Mouse (Mus musculus): Measurements from ENCODE around the gene Ankrd16.
A peak's percentile ranks its signal among the peaks of the same experiment; 100 is the strongest.

Gene Ankrd16

GRCm38 (mm10) chr2:11777091-11778068 is at the start of gene Ankrd16, which contains the start of gene Fbh1:
TSS of gene Ankrd16 (plus strand) at chr2:11777876.
TSS of gene Fbh1 (minus strand) at chr2:11777582.
- peak; percentile 98 for DNase-seq (ENCODE audit: low read depth in 2 of 2, low spot score in 2 of 2)

- no peak for DNase-seq (ENCODE audit: low read depth in 2 of 2, low spot score in 2 of 2)
These were observed 48.6 kb upstream of the Ankrd16 start for GRCm38 (mm10) chr2:11729091-11729490.

DNA sequence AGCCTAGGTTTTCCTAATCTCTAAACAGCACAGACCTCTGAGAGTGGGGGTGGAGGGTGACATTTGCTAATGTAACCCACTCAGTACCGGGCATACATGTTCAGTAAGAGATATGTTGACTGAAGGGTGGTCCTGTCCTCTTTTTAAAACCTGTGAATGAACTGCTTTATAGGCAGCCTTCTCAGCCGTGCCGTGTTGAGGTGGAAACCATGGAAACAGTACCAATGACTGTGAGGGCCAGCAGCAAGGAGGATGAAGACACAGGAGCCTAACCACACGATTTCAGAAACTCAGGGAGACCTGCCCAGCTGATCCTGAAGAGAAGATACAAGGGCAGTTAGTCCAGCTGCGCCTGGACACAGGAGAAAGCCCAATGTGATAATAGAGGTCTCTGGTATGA is 44.7 kb upstream of the Ankrd16 start:
- DNase-seq (ENCODE audit: low read depth in 2 of 2, low spot score in 2 of 2) = no peak

GRCm38 (mm10) chr2:11735853-11736252 is 41.8 kb upstream of the Ankrd16 start:
- DNase-seq (ENCODE audit: low read depth in 2 of 2, low spot score in 2 of 2) = no peak

GRCm38 (mm10) chr2:11738794-11739193 is 38.9 kb upstream of the Ankrd16 start:
- DNase-seq (ENCODE audit: low read depth in 2 of 2, low spot score in 2 of 2) = no peak

DNA sequence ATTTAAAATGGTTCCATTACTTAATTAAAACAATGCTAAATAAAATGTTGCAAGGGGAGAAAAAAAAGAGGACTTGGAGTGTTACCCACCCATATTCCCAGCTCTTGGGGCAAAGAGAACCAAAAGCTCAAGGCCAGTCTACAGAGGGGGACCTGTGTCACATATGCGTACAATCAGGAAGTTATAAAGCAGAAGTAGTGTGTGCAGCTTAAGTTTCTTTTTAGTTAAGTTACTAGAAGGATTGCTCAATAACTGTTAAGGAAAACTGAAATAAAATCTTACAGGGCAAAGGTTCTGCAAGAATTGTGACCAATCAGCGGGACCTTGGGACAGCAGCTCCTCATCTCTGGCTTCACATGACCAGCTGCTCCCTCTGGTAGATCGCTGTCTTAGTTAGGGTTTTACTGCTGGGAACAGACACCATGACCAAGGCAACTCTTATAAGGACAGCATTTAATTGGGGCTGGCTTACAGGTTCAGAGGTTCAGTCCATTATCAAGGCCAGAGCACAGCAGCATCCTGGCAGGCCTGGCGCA is 38.1 kb upstream of the Ankrd16 start:
- no peak for DNase-seq (ENCODE audit: low read depth in 2 of 2, low spot score in 2 of 2)

GRCm38 (mm10) chr2:11762541-11762940 is 15.1 kb upstream of the Ankrd16 start:
- no peak for DNase-seq (ENCODE audit: low read depth in 2 of 2, low spot score in 2 of 2)

- DNase-seq (ENCODE audit: low read depth in 2 of 2, low spot score in 2 of 2) = no peak
These were observed 12.0 kb upstream of the Ankrd16 start for GRCm38 (mm10) chr2:11765694-11766093.

DNA sequence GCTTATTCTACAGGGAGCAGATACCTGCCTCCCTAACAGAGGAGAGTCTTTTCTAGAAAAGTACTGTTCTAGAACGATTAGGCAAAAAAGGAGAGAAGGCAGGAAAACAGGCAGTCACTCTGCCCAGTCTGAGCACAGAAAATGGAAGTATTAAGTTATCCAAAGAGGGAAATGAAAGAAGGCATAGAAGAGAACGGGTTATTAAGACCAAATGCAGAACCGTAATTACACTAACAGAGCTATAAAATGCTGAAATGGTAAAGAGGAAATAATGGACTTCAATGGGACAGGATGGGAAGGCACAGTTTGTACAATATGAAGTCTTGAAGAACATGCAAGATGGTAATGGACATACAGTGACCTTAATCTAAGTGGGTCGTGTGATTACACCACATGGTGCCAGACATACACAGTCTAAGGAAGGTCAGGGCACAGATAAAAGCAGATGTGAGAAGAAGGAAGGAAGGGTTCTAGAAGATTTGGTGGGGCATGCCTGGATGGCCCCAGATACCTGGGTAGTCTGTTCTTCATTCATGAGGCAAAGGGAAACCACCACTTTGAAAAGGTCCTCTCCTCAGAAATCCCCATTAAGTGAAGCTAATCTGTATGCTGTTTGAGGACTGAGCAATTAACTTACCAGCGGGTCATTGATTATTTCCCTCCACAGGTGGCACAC is 11.1 kb upstream of the Ankrd16 start:
- no peak for DNase-seq (ENCODE audit: low read depth in 2 of 2, low spot score in 2 of 2)

- no peak for DNase-seq (ENCODE audit: low read depth in 2 of 2, low spot score in 2 of 2)
These were observed 10.5 kb upstream of the Ankrd16 start for GRCm38 (mm10) chr2:11767161-11767545.

DNA sequence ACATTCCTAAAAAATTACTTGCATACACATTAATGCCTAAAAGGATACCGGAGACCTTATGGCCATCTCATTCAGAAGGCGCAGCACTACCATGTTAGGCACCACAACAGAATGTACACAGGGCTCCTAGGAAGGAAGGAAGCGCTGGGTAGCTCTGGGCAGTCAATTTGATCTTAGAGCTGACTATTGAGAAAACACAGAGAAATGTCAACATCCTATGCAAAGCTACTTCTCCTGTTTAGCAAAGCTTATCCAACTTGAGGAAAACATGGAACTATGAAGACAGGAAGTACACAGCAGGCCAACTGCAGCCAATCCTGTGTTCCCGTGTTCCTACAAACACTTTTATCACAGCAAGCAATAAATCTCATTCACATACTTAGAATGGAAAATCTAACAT is 6.0 kb upstream of the Ankrd16 start:
- no peak for DNase-seq (ENCODE audit: low read depth in 2 of 2, low spot score in 2 of 2)

GRCm38 (mm10) chr2:11772401-11772800 is 5.3 kb upstream of the Ankrd16 start:
- no peak for DNase-seq (ENCODE audit: low read depth in 2 of 2, low spot score in 2 of 2)

- DNase-seq (ENCODE audit: low read depth in 2 of 2, low spot score in 2 of 2) = no peak
These were observed 3.2 kb upstream of the Ankrd16 start for GRCm38 (mm10) chr2:11774426-11774825.

DNA sequence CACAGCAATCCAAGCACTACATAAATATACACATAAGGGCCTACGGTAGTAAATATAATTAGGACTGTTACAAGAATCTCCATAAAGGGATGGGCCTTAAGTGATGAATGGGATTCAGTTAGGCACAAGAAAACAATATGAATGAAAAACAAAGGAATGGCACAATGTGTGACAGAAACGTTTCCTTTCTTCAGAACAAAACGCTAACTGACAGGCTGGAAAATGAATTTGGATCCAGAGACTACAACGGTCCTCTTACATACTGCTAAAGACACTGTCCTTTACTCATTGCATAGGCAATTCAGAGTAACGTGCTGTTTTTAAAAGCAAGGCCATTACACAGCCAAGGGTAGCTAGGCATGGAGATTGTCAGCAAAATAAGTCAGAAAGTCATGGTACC is 2.6 kb upstream of the Ankrd16 start:
- no peak for DNase-seq (ENCODE audit: low read depth in 2 of 2, low spot score in 2 of 2)

GRCm38 (mm10) chr2:11776415-11776814 is 1.3 kb upstream of the Ankrd16 start:
- DNase-seq (ENCODE audit: low read depth in 2 of 2, low spot score in 2 of 2) = no peak

GRCm38 (mm10) chr2:11778087-11778823 is 579 bp downstream of the Ankrd16 start:
- peak; percentile 72 to 84 for DNase-seq (ENCODE audit: low read depth in 2 of 2, low spot score in 2 of 2)

- DNase-seq (ENCODE audit: low read depth in 2 of 2, low spot score in 2 of 2) = no peak
These were observed 6.5 kb downstream of the Ankrd16 start for GRCm38 (mm10) chr2:11784159-11784558.

GRCm38 (mm10) chr2:11794668-11795067 is 17.0 kb downstream of the Ankrd16 start:
- no peak for DNase-seq (ENCODE audit: low read depth in 2 of 2, low spot score in 2 of 2)

DNA sequence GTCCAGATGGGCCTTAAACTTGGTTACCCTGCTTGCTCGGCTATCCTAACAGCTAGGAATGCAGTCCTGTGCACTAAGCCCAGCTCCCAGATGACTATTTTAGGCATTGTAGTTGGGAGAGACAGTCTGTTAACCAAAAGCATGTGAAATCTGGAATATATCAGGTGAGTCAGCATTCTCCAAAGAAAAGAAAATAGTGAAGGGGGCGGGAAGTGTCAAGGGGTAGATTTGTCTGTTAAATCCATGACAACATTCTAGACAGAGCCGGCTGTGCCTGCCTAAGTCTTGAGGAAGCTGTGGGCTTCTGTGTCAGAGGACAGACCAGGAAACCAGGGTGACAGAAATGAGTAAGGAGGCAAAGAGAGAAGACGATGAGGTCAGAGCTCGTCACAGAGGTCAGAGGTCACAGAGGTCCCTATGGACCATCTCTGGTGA is 20.3 kb downstream of the Ankrd16 start:
- no peak for DNase-seq (ENCODE audit: low read depth in 2 of 2, low spot score in 2 of 2)

- DNase-seq (ENCODE audit: low read depth in 2 of 2, low spot score in 2 of 2) = no peak
These were observed 23.7 kb downstream of the Ankrd16 start for GRCm38 (mm10) chr2:11801299-11801930.

All from CD8-positive naive resting alpha-beta T cell, adult 2 months (primary cell).